Mouse (Mus musculus): ENCODE data around the gene Cfl1.

- no peak for TF ChIP-seq CTCF (IDR thresholded peaks at IDR 0.05)
- no peak for TF ChIP-seq EP300 (IDR thresholded peaks at IDR 0.05)
Observed at GRCm38 (mm10) chr19:5447515-5448353, 42.5 kb upstream of the Cfl1 start, which contains the start of gene Fosl1.

All from lung, postnatal 0 days (tissue).